Mouse (Mus musculus) midbrain, postnatal 0 days (tissue): ENCODE measurements around the gene Pitpnc1. TPM values are rescaled to one million over a fixed set of nuclear protein-coding genes. Genes with fewer than 3 reads are reported as not detected.

Source experiments
- ATAC-seq: fragments of 200-750 bp; cut with Nextera tagmentation; 2 replicates; pipeline ENCODE4 v1.8.0; 2017; ENCODE audit warnings: moderate number of reproducible peaks, mild to moderate bottlenecking, moderate TSS enrichment, moderate library complexity; ENCODE audit not compliant: low FRiP score
- DNase-seq: peaks from one replicate; pipeline ENCODE4 v3.0.0-alpha.2; 2015; ENCODE audit warnings: low spot score
- H3K27ac ChIP-seq: fragments of 300-500 bp; sonication (generic); 2 replicates; pipeline ENCODE4 v1.5.1; 2014; ENCODE audit warnings: low read depth, mild to moderate bottlenecking, low read length, mixed read lengths
- H3K27me3 ChIP-seq: fragments of 300-500 bp; sonication (generic); 2 replicates; pipeline ENCODE4 v1.6.1; 2014; ENCODE audit warnings: low read length, control low read depth, mixed read lengths; ENCODE audit not compliant: insufficient read depth
- H3K36me3 ChIP-seq: fragments of 300-500 bp; sonication (generic); 2 replicates; pipeline ENCODE4 v1.6.1; 2014; ENCODE audit warnings: low read length, control low read depth, mixed read lengths; ENCODE audit not compliant: insufficient read depth
- H3K4me1 ChIP-seq: fragments of 300-500 bp; sonication (generic); 2 replicates; pipeline ENCODE4 v1.6.1; 2014; ENCODE audit warnings: mild to moderate bottlenecking, control low read depth, antibody characterized with exemption, low read length, mixed read lengths; ENCODE audit not compliant: insufficient read depth
- H3K4me2 ChIP-seq: fragments of 300-500 bp; sonication (generic); 2 replicates; pipeline ENCODE4 v1.6.1; 2014; ENCODE audit warnings: low read depth, mild to moderate bottlenecking, low read length, mixed read lengths; ENCODE audit not compliant: poor library complexity, severe bottlenecking
- H3K4me3 ChIP-seq: fragments of 300-500 bp; sonication (generic); 2 replicates; pipeline ENCODE4 v1.5.1; 2014; ENCODE audit warnings: low read depth, mild to moderate bottlenecking, low read length, moderate library complexity
- H3K9ac ChIP-seq: fragments of 300-500 bp; sonication (generic); replicated peaks from 2 replicates; pipeline ENCODE4 v1.6.1; 2014; ENCODE audit warnings: mild to moderate bottlenecking, low read length, moderate library complexity, mixed read lengths; ENCODE audit not compliant: poor library complexity, severe bottlenecking
- H3K9me3 ChIP-seq: fragments of 300-500 bp; sonication (generic); 2 replicates; pipeline ENCODE4 v1.6.1; 2016; ENCODE audit warnings: low read length, control low read depth
- CTCF ChIP-seq: IDR thresholded peaks from 2 replicates; pipeline ENCODE4 v1.5.1; 2016; ENCODE audit warnings: antibody characterized with exemption, mild to moderate bottlenecking
- WGBS: fragments of 180-500 bp; shearing (Covaris S2); extraction: QIAGEN DNeasy Blood & Tissue Kit; methylation state at CpG from one replicate; pipeline ENCODE4 v1.1.7; 2014; 5-methylcytosine and 5-hydroxymethylcytosine counted together
- polyA plus RNA-seq: library from polyadenylated mRNA; unstranded; fragments of >200 nt; fragmentation: Nextera tagmentation; extraction: Ambion mirVana; gene quantifications from 2 replicates; pipeline ENCODE4 v1.2.1, GENCODE M21; 2015
- total RNA-seq: library from RNA; depleted of rRNA; stranded (reverse); fragments of >200 nt; gene quantifications from 2 replicates; pipeline ENCODE4 v1.2.3, GENCODE M21; 2014

Gene Pitpnc1
- total and polyA plus RNA-seq, 2 experiments from 2014 or later = 54.0 to 56.5 TPM

DNA sequence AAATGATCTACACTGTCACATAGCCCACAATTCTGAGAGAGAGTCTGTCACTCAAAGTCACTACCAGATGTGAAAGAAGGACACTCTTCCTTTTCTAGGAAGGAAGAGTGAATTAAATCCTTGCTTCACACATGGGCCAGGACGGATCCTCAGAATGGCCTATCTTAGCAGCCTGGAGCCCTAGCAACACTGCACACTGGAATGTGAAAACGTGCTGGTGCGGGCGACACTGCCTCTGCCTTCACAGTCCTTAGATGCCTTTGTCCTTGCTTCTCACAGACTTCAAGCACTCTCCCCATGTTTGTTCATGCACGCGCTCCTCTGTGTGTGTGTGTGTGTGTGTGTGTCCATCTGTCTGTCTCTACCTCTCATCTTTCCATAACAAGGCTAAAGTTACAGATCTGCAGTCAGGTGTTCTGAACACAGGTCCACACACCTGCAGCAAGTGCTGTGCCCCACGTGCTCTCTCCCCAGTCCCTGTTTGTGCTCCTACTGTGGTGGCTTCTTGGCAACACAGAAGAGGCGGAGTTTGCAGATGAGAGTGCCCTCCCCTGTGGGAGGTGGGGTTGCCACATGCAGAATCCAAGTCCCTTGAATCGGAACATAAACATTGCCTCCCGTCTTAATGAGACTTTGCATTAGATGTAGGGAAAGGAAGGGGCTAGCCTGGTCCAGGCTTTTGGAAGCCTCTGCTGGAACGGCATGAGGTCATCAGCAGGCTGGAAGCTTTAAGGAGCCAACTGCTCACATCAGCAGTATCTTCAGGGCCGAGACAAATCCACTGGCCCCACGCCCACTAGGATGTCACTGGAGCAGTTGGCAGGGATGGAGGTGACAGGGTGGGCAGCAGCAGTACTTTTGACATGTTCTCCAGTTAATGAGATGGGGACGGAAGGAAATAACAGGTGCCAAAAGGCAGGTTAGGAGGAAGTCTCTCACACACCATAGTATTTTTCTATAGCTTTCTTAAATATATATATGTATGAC lies 144.5 kb downstream of the Pitpnc1 start:
- H3K27me3 ChIP-seq = no peaks in the 10 kb centered on the region
- H3K9ac ChIP-seq = no peak overlapping the region
- ATAC-seq (peak; percentile 75), DNase-seq (peak; percentile 51)
- H3K27ac ChIP-seq = peak overlapping the region; percentile 60
- 25% methylated on average over 14 of the region's 14 CpGs for WGBS
- no peak overlapping the region for H3K4me3 ChIP-seq
- no peak overlapping the region for H3K4me2 ChIP-seq
- H3K9me3 ChIP-seq = no peaks in the 10 kb centered on the region
- TF ChIP-seq CTCF = no peak
- H3K4me1 ChIP-seq = peaks cover 5% of the 10 kb centered on the region; the same call in 1 of the 2 replicates
- no peaks in the 10 kb centered on the region for H3K36me3 ChIP-seq

DNA sequence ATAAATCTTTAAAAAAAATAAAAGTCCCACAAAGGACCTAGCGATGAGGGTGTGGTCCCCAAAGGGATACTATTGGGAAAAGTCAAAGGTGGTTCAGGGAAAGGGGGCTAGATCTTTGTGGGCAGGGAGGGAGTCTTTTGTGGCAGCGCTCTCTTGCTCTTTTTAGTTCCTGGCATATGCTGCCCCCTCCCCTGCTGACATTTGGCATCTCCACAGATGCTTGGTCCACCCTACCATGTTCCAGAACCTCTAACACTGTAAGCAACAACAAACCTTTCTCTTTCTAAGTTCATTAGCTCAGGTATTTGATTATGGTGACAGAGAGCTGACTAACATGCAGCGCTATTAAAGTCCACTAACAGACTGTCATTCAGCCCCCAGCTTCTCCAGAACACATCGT lies 145.3 kb downstream of the Pitpnc1 start:
- ATAC-seq (no peak), DNase-seq (no peak)
- TF ChIP-seq CTCF = no peak
- Histone ChIP-seq H3K4me1 (peaks cover 5% of the 10 kb centered on the region; the same call in 1 of the 2 replicates), H3K4me2 (no peak overlapping the region), H3K36me3 (no peaks in the 10 kb centered on the region), H3K27ac (peak overlapping the region; percentile 60; the same call in 1 of the 2 replicates), H3K27me3 (no peaks in the 10 kb centered on the region), H3K9me3 (no peaks in the 10 kb centered on the region), H3K4me3 (no peak overlapping the region), H3K9ac (no peak overlapping the region)
- 72% methylated on average over 4 of the region's 4 CpGs for WGBS

DNA sequence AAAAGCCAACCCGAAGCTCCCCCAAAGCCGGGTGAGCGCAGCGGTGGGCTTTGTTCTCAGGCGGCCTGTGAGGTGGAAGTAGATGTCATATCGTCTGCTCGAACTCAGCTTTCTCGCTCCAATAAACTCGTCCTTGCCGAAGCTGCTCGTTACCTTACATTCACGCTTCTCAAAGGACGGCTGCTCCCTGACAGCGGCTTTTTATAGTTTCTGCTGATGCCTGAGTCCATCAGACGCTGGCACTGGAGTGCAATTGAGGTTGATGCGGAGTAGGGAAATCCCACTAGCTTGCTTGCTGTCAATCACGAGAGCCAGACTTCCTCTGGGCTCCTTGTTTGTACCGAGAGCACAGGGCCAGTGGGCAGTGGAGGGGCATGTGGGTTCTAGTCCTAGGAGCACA lies 147.3 kb downstream of the Pitpnc1 start:
- no peaks in the 10 kb centered on the region for H3K9me3 ChIP-seq
- H3K36me3 ChIP-seq = no peaks in the 10 kb centered on the region
- H3K27ac ChIP-seq = 0 out of 2 replicates have a peak overlapping the region, but pooled peaks have one; percentile 4
- 61% methylated on average over 18 of the region's 18 CpGs for WGBS
- no peak overlapping the region for H3K4me3 ChIP-seq
- H3K27me3 ChIP-seq = no peaks in the 10 kb centered on the region
- TF ChIP-seq CTCF = no peak
- peaks cover 5% of the 10 kb centered on the region; the same call in 1 of the 2 replicates for H3K4me1 ChIP-seq
- ATAC-seq (no peak), DNase-seq (peak; percentile 21)
- no peak overlapping the region for H3K9ac ChIP-seq
- H3K4me2 ChIP-seq = no peak overlapping the region

DNA sequence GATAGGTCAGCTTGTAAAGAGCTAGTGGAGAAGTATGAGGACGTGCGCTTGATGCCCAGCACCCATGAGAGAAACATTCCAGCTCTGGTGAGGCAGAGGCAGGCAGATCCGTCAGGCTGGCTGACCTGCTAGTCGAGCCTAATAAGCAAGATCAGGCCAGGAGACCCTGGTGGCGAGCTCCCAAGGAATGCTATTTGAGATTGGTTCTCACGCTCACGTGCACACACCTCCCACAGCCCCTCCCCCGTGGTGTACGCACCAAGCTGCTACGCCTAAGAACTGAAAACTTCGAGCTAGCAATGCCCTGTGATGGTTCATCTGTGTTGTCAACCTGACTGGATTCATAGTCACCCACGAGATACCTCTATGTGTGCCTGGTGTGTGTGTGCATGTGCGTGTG lies 148.3 kb downstream of the Pitpnc1 start:
- no peaks in the 10 kb centered on the region for H3K9me3 ChIP-seq
- ATAC-seq (no peak), DNase-seq (no peak)
- H3K36me3 ChIP-seq = no peaks in the 10 kb centered on the region
- H3K27ac ChIP-seq = no peak overlapping the region; the same call in 1 of the 2 replicates
- no peak for TF ChIP-seq CTCF
- no peak overlapping the region for H3K4me2 ChIP-seq
- H3K4me1 ChIP-seq = peaks cover 5% of the 10 kb centered on the region; the same call in 1 of the 2 replicates
- H3K27me3 ChIP-seq = no peaks in the 10 kb centered on the region
- H3K9ac ChIP-seq = no peak overlapping the region
- 92% methylated on average over 13 of the region's 13 CpGs for WGBS
- no peak overlapping the region for H3K4me3 ChIP-seq

DNA sequence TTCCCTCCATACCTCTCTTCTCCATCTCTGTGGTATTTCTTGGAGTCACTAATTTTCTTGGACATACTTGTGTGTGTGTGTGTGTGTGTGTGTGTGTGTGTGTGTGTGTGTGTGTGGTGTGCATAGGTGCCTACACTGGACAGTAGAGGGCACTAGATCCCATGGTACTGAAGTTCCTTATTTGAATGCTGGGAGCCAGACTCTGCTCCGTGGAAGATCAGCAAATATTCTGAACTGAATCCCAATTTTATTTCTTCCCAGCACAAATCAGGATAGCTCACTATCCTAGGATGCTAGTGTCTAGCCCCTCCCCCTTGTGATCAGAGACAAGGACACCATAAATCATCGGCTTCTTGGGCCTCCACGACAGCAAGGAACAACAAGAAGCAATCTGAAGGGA lies 148.7 kb downstream of the Pitpnc1 start:
- H3K4me3 ChIP-seq = no peak overlapping the region
- peaks cover 5% of the 10 kb centered on the region; the same call in 1 of the 2 replicates for H3K4me1 ChIP-seq
- no peak overlapping the region for H3K9ac ChIP-seq
- no peaks in the 10 kb centered on the region for H3K9me3 ChIP-seq
- H3K27me3 ChIP-seq = no peaks in the 10 kb centered on the region
- H3K36me3 ChIP-seq = no peaks in the 10 kb centered on the region
- peak; percentile 30 for TF ChIP-seq CTCF
- ATAC-seq = no peak
- WGBS = 95% methylated on average over 3 of the region's 3 CpGs
- no peak overlapping the region for H3K27ac ChIP-seq
- H3K4me2 ChIP-seq = no peak overlapping the region
- no peak for DNase-seq

DNA sequence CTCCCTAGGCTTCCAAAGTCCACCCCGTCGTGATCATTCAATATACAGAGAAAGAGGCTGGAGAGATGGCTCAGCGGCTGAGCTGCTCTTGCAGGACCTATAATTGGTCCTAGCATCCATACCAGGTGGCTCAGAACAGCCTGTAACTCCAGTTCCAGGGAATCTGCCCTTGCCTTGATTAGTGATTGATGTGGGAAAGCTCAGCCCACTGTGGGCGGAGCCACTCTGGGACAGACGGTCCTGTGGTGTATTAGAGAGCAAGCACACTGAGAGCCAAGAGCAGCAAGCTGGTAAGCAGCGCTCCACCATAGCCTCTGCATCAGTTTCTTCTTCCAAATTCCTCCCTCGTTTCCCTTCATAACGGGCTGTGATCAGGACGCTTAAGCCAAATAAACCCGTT lies 150.6 kb downstream of the Pitpnc1 start:
- Histone ChIP-seq H3K9ac (no peak overlapping the region), H3K9me3 (no peaks in the 10 kb centered on the region), H3K27me3 (no peaks in the 10 kb centered on the region), H3K4me2 (no peak overlapping the region), H3K4me3 (no peak overlapping the region), H3K36me3 (no peaks in the 10 kb centered on the region), H3K4me1 (no peaks in the 10 kb centered on the region), H3K27ac (no peak overlapping the region)
- ATAC-seq (no peak), DNase-seq (no peak)
- TF ChIP-seq CTCF = no peak
- whole genome bisulfite sequencing = 58% methylated on average over 10 of the region's 10 CpGs
